ENCODE assay signal across 8 mouse cellular contexts in genomic region chr4:126301584-126302309, GRCm38 (mm10). TPM values are rescaled to one million over a fixed set of nuclear protein-coding genes. Genes with fewer than 3 reads are reported as not detected.
DNase-seq lines count a peak whose midpoint lies in the region; ATAC-seq and TF ChIP-seq lines count a peak whose summit lies in the region.

No protein-coding gene starts in this region.

- H3K4me1 ChIP-seq in lung, embryonic 15.5 days = peaks cover 26% of the 10 kb centered on the region
- peaks cover 52% of the 10 kb centered on the region for H3K4me1 ChIP-seq in embryonic facial prominence, embryonic 10.5 days
- H3K4me1 ChIP-seq in intestine, postnatal 0 days (replicated peaks; ENCODE audit: control insufficient read depth, insufficient read depth, low read length) = peaks cover 12% of the 10 kb centered on the region; the same call in 1 of the 2 replicates
- peaks cover 19% of the 10 kb centered on the region for H3K4me1 ChIP-seq in olfactory bulb, adult 2 months (ENCODE audit: control insufficient read depth, insufficient read depth, low read length)

- 10% methylated on average over 27 of the region's 27 CpGs for WGBS in lung, embryonic 15.5 days
- 3% methylated on average over 27 of the region's 27 CpGs for WGBS in embryonic facial prominence, embryonic 10.5 days
- WGBS in intestine, postnatal 0 days = 16% methylated on average over 27 of the region's 27 CpGs
- WGBS in olfactory bulb, adult 2 months = 23% methylated on average over 27 of the region's 27 CpGs

- H3K9ac ChIP-seq in lung, embryonic 15.5 days = no peak overlapping the region
- H3K9ac ChIP-seq in intestine, postnatal 0 days (ENCODE audit: low read depth, low read length) = peak overlapping the region; percentile 27; the same call in 1 of the 2 replicates

- no peak for TF ChIP-seq CTCF in intestine, postnatal 0 days (IDR thresholded peaks at IDR 0.05; ENCODE audit: low read depth)
- no peak for TF ChIP-seq CTCF in olfactory bulb, adult 2 months (IDR thresholded peaks at IDR 0.05; ENCODE audit: insufficient read depth, low read depth, low read length)

- no peak overlapping the region for H3K27ac ChIP-seq in lung, embryonic 15.5 days
- H3K27ac ChIP-seq in embryonic facial prominence, embryonic 10.5 days (replicated peaks) = peak overlapping the region; percentile 83
- H3K27ac ChIP-seq in intestine, postnatal 0 days (ENCODE audit: low read depth, low read length) = no peak overlapping the region
- H3K27ac ChIP-seq in olfactory bulb, adult 2 months (ENCODE audit: insufficient read depth, low read depth, low read length) = no peak overlapping the region

- H3K9me3 ChIP-seq in lung, embryonic 15.5 days = 0 out of 2 replicates have a peak, but pooled peaks cover 3% of the 10 kb centered on the region
- peaks cover 4% of the 10 kb centered on the region; the same call in 1 of the 2 replicates for H3K9me3 ChIP-seq in embryonic facial prominence, embryonic 10.5 days
- H3K9me3 ChIP-seq in intestine, postnatal 0 days (ENCODE audit: control insufficient read depth) = no peaks in the 10 kb centered on the region

- peaks cover 63% of the 10 kb centered on the region for H3K27me3 ChIP-seq in lung, embryonic 15.5 days
- peaks cover 78% of the 10 kb centered on the region for H3K27me3 ChIP-seq in embryonic facial prominence, embryonic 10.5 days (replicated peaks; ENCODE audit: low read depth, poor library complexity, severe bottlenecking)
- peaks cover 47% of the 10 kb centered on the region for H3K27me3 ChIP-seq in intestine, postnatal 0 days (replicated peaks; ENCODE audit: control insufficient read depth, insufficient read depth, low read length)

- no peak for DNase-seq in lung, postnatal 25 days (ENCODE audit: low spot score)
- DNase-seq in embryonic facial prominence, embryonic 10.5 days (ENCODE audit: low spot score) = peak; percentile 60
- DNase-seq in right cerebral cortex, postnatal 25 days = no peak
- no peak for DNase-seq in right cerebral cortex, adult 2 months (ENCODE audit: low spot score in 2 of 2)

- TF ChIP-seq POLR2A in olfactory bulb, adult 2 months (IDR thresholded peaks at IDR 0.05; ENCODE audit: insufficient read depth, low read depth, low read length) = no peak

- H3K4me2 ChIP-seq in lung, embryonic 15.5 days = peak overlapping the region; percentile 74
- peak overlapping the region; percentile 71 for H3K4me2 ChIP-seq in intestine, postnatal 0 days (replicated peaks; ENCODE audit: low read depth)

- ATAC-seq in lung, embryonic 15.5 days (ENCODE audit: borderline replicate concordance, extremely low read depth, low FRiP score, low TSS enrichment) = no peak
- ATAC-seq in intestine, postnatal 0 days = no peak
- ATAC-seq in CD4-positive, CD25-positive, alpha-beta regulatory T cell, adult 4 months = no peak

- H3K36me3 ChIP-seq in lung, embryonic 15.5 days = no peaks in the 10 kb centered on the region
- 0 out of 2 replicates have a peak, but pooled peaks cover 5% of the 10 kb centered on the region for H3K36me3 ChIP-seq in embryonic facial prominence, embryonic 10.5 days (replicated peaks)
- no peaks in the 10 kb centered on the region for H3K36me3 ChIP-seq in intestine, postnatal 0 days (ENCODE audit: control insufficient read depth, insufficient read depth)

- peak overlapping the region; percentile 37 for H3K4me3 ChIP-seq in lung, embryonic 15.5 days
- peak overlapping the region; percentile 59 for H3K4me3 ChIP-seq in embryonic facial prominence, embryonic 10.5 days
- peak overlapping the region; percentile 28 for H3K4me3 ChIP-seq in intestine, postnatal 0 days (ENCODE audit: low read depth, low read length)
- H3K4me3 ChIP-seq in olfactory bulb, adult 2 months (ENCODE audit: insufficient read depth, low read depth, low read length) = 0 out of 2 replicates have a peak overlapping the region, but pooled peaks have one; percentile 3

RNA-seq across cellular contexts. Expression of gene Col8a2, which starts 15.2 kb away (rescaled TPM):
- polyA plus RNA-seq in lung, embryonic 15.5 days (2015; fragmentation: Nextera tagmentation; extraction: Ambion mirVana) = 5.4 and 5.8 TPM in 2 replicates
- 7.3 and 11.2 TPM in 2 replicates for polyA plus RNA-seq in embryonic facial prominence, embryonic 10.5 days (2016; fragmentation: Nextera tagmentation; extraction: Ambion mirVana)
- 1.5 and 2.2 TPM in 2 replicates for polyA plus RNA-seq in intestine, postnatal 0 days (2015; fragmentation: Nextera tagmentation; extraction: Ambion mirVana)
- not detected in 2 replicates for polyA plus RNA-seq in olfactory bulb, adult 2 months (2012; ENCODE audit: insufficient read depth, insufficient read length, low replicate concordance, missing spikeins)
- polyA plus RNA-seq in CD4-positive, CD25-positive, alpha-beta regulatory T cell, adult 4 months (2017; shearing (Covaris generic)) = not detected

RNA-seq across cellular contexts. Expression of gene Adprhl2, which starts 19.8 kb away (rescaled TPM):
- 68.6 TPM in 2 replicates for polyA plus RNA-seq in lung, embryonic 15.5 days (2015; fragmentation: Nextera tagmentation; extraction: Ambion mirVana)
- polyA plus RNA-seq in embryonic facial prominence, embryonic 10.5 days (2016; fragmentation: Nextera tagmentation; extraction: Ambion mirVana) = 92.3 and 93.2 TPM in 2 replicates
- 41.7 and 43.0 TPM in 2 replicates for polyA plus RNA-seq in intestine, postnatal 0 days (2015; fragmentation: Nextera tagmentation; extraction: Ambion mirVana)
- not detected in 2 replicates for polyA plus RNA-seq in olfactory bulb, adult 2 months (2012; ENCODE audit: insufficient read depth, insufficient read length, low replicate concordance, missing spikeins)
- 10 to 100 TPM; 20.3 to 33.8 TPM for polyA plus RNA-seq in CD4-positive, CD25-positive, alpha-beta regulatory T cell, adult 4 months (2017; shearing (Covaris generic))

RNA-seq across cellular contexts. Expression of gene Tekt2, which starts 23.7 kb away (rescaled TPM):
- 5.3 and 6.2 TPM in 2 replicates for polyA plus RNA-seq in lung, embryonic 15.5 days (2015; fragmentation: Nextera tagmentation; extraction: Ambion mirVana)
- 1.4 TPM in 2 replicates for polyA plus RNA-seq in embryonic facial prominence, embryonic 10.5 days (2016; fragmentation: Nextera tagmentation; extraction: Ambion mirVana)
- polyA plus RNA-seq in intestine, postnatal 0 days (2015; fragmentation: Nextera tagmentation; extraction: Ambion mirVana) = 1.6 and 2.1 TPM in 2 replicates
- not detected in 2 replicates for polyA plus RNA-seq in olfactory bulb, adult 2 months (2012; ENCODE audit: insufficient read depth, insufficient read length, low replicate concordance, missing spikeins)
- polyA plus RNA-seq in CD4-positive, CD25-positive, alpha-beta regulatory T cell, adult 4 months (2017; shearing (Covaris generic)) = not detected

RNA-seq across cellular contexts. Expression of gene Trappc3, which starts 39.6 kb away (rescaled TPM):
- 106 and 108 TPM in 2 replicates for polyA plus RNA-seq in lung, embryonic 15.5 days (2015; fragmentation: Nextera tagmentation; extraction: Ambion mirVana)
- 91.8 and 92.3 TPM in 2 replicates for polyA plus RNA-seq in embryonic facial prominence, embryonic 10.5 days (2016; fragmentation: Nextera tagmentation; extraction: Ambion mirVana)
- 115 and 126 TPM in 2 replicates for polyA plus RNA-seq in intestine, postnatal 0 days (2015; fragmentation: Nextera tagmentation; extraction: Ambion mirVana)
- polyA plus RNA-seq in olfactory bulb, adult 2 months (2012; ENCODE audit: insufficient read depth, insufficient read length, low replicate concordance, missing spikeins) = 342 TPM in 1 of 2 replicates, not detected in the other
- polyA plus RNA-seq in CD4-positive, CD25-positive, alpha-beta regulatory T cell, adult 4 months (2017; shearing (Covaris generic)) = 100 to 1,000 TPM in 1 of 2 experiments, 10 to 100 TPM in 1; 64.4 to 121 TPM

RNA-seq across cellular contexts. Expression of gene Map7d1, which starts 45.6 kb away (rescaled TPM):
- polyA plus RNA-seq in lung, embryonic 15.5 days (2015; fragmentation: Nextera tagmentation; extraction: Ambion mirVana) = 40.8 and 45.3 TPM in 2 replicates
- polyA plus RNA-seq in embryonic facial prominence, embryonic 10.5 days (2016; fragmentation: Nextera tagmentation; extraction: Ambion mirVana) = 60.9 and 62.9 TPM in 2 replicates
- 11.7 and 12.2 TPM in 2 replicates for polyA plus RNA-seq in intestine, postnatal 0 days (2015; fragmentation: Nextera tagmentation; extraction: Ambion mirVana)
- 379 TPM in 1 of 2 replicates, not detected in the other for polyA plus RNA-seq in olfactory bulb, adult 2 months (2012; ENCODE audit: insufficient read depth, insufficient read length, low replicate concordance, missing spikeins)
- 1 to 10 TPM; 2.0 to 6.3 TPM for polyA plus RNA-seq in CD4-positive, CD25-positive, alpha-beta regulatory T cell, adult 4 months (2017; shearing (Covaris generic))

Comparison
In these comparisons a context has a peak if more than half of its experiments do, and no peak if none do; other contexts are left out.
1. H3K4me3 ChIP-seq: peak in every context shown above with its lines; median percentile 59 in embryonic facial prominence, embryonic 10.5 days; 37 in lung, embryonic 15.5 days; 28 in intestine, postnatal 0 days; 3 in olfactory bulb, adult 2 months.
2. RNA of gene Adprhl2, which starts 19.8 kb away (polyA plus RNA-seq): 92.3 to 93.2 TPM in embryonic facial prominence, embryonic 10.5 days, 68.6 TPM in lung, embryonic 15.5 days, 41.7 to 43.0 TPM in intestine, postnatal 0 days and 20.3 to 33.8 TPM in CD4-positive, CD25-positive, alpha-beta regulatory T cell, adult 4 months; not detected in olfactory bulb, adult 2 months; every median in the first group is over 10 times any median in the second.